Mouse (Mus musculus): ENCODE results near the gene Gjd3.

- TF ChIP-seq CTCF (conservative IDR thresholded peaks at IDR 0.05; ENCODE audit: insufficient read depth, insufficient read length, low read depth, low read length) (no peak), POLR2A (IDR thresholded peaks at IDR 0.05; ENCODE audit: low read depth, low read length) (no peak)
Observed at GRCm38 (mm10) chr11:98937410-98937913, 45.4 kb downstream of the Gjd3 start.
